Mouse (Mus musculus): ENCODE data around the gene Dpp9. TPM values are rescaled to one million over a fixed set of nuclear protein-coding genes. Genes with fewer than 3 reads are reported as not detected.

Dpp9 gene
- polyA plus RNA-seq, 1 experiment from 2014 or later: 22.4 TPM

GRCm38 (mm10) chr17:56206276-56206884 lies 12.3 kb downstream of the Dpp9 start:
- H3K27ac ChIP-seq (replicated peaks): no peak overlapping the region
- H3K4me3 ChIP-seq: no peak overlapping the region
- 72% methylated on average over 10 of the region's 10 CpGs for WGBS
- no peaks in the 10 kb centered on the region for H3K27me3 ChIP-seq (replicated peaks)
- no peak for ATAC-seq (ENCODE audit: extremely low read depth, insufficient number of reproducible peaks, low FRiP score, low TSS enrichment)
- H3K4me2 ChIP-seq: no peak overlapping the region
- H3K4me1 ChIP-seq: no peaks in the 10 kb centered on the region
- H3K9ac ChIP-seq: no peak overlapping the region
- H3K9me3 ChIP-seq: no peaks in the 10 kb centered on the region
- H3K36me3 ChIP-seq: peaks cover 100% of the 10 kb centered on the region

GRCm38 (mm10) chr17:56203729-56204128 lies 15.0 kb downstream of the Dpp9 start:
- 58% methylated on average over 3 of the region's 3 CpGs for WGBS
- Histone ChIP-seq H3K4me1 (no peaks in the 10 kb centered on the region), H3K9ac (no peak overlapping the region), H3K27me3 (replicated peaks) (no peaks in the 10 kb centered on the region), H3K9me3 (no peaks in the 10 kb centered on the region), H3K4me2 (no peak overlapping the region), H3K36me3 (peaks cover 96% of the 10 kb centered on the region), H3K27ac (replicated peaks) (no peak overlapping the region), H3K4me3 (no peak overlapping the region)
- no peak for ATAC-seq (ENCODE audit: extremely low read depth, insufficient number of reproducible peaks, low FRiP score, low TSS enrichment)

GRCm38 (mm10) chr17:56202476-56202875 lies 16.2 kb downstream of the Dpp9 start:
- H3K4me1 ChIP-seq: no peaks in the 10 kb centered on the region
- H3K4me3 ChIP-seq: no peak overlapping the region
- no peak overlapping the region for H3K27ac ChIP-seq (replicated peaks)
- H3K36me3 ChIP-seq: peaks cover 96% of the 10 kb centered on the region
- H3K9ac ChIP-seq: no peak overlapping the region
- no peak overlapping the region for H3K4me2 ChIP-seq
- no peak for ATAC-seq (ENCODE audit: extremely low read depth, insufficient number of reproducible peaks, low FRiP score, low TSS enrichment)
- WGBS: 90% methylated on average over 8 of the region's 8 CpGs
- no peaks in the 10 kb centered on the region for H3K27me3 ChIP-seq (replicated peaks)
- no peaks in the 10 kb centered on the region for H3K9me3 ChIP-seq

GRCm38 (mm10) chr17:56201642-56202041 lies 17.1 kb downstream of the Dpp9 start:
- no peaks in the 10 kb centered on the region for H3K4me1 ChIP-seq
- no peaks in the 10 kb centered on the region for H3K27me3 ChIP-seq (replicated peaks)
- no peak for ATAC-seq (ENCODE audit: extremely low read depth, insufficient number of reproducible peaks, low FRiP score, low TSS enrichment)
- H3K4me3 ChIP-seq: no peak overlapping the region
- H3K9me3 ChIP-seq: no peaks in the 10 kb centered on the region
- no peak overlapping the region for H3K4me2 ChIP-seq
- H3K36me3 ChIP-seq: peaks cover 96% of the 10 kb centered on the region
- no peak overlapping the region for H3K9ac ChIP-seq
- WGBS: 57% methylated on average over 3 of the region's 3 CpGs
- H3K27ac ChIP-seq (replicated peaks): no peak overlapping the region

- Histone ChIP-seq H3K36me3 (peaks cover 96% of the 10 kb centered on the region), H3K27ac (replicated peaks) (no peak overlapping the region), H3K4me3 (no peak overlapping the region), H3K9ac (no peak overlapping the region), H3K4me1 (no peaks in the 10 kb centered on the region), H3K9me3 (no peaks in the 10 kb centered on the region), H3K27me3 (replicated peaks) (no peaks in the 10 kb centered on the region), H3K4me2 (no peak overlapping the region)
- 84% methylated on average over 9 of the region's 9 CpGs for WGBS
- no peak for ATAC-seq (ENCODE audit: extremely low read depth, insufficient number of reproducible peaks, low FRiP score, low TSS enrichment)
Measured at GRCm38 (mm10) chr17:56200586-56200985, 18.1 kb downstream of the Dpp9 start.

GRCm38 (mm10) chr17:56196860-56197259 lies 21.8 kb downstream of the Dpp9 start:
- 75% methylated on average over 2 of the region's 2 CpGs for WGBS

DNA sequence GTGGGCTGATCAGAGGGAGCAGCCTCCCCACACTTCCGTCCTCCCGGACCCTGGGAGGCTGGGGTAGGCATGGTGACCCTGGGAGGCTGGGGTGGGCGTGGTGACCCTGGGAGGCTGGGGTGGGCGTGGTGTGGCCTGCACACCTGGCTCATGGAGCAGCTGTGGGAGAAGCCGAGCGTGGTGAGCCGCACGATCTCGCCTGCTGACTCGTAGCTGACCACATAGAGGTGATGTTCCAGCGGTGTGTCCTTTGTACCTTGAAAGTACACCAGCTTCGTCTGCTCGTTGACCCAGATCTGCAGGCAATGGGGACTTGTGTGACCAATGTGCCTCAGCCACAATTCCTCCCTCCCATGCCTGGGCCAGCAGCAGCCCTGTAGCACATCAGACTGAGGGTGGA lies 23.9 kb downstream of the Dpp9 start:
- WGBS: 89% methylated on average over 13 of the region's 13 CpGs
- Histone ChIP-seq H3K27ac (replicated peaks) (no peak overlapping the region), H3K27me3 (replicated peaks) (no peaks in the 10 kb centered on the region), H3K36me3 (peaks cover 100% of the 10 kb centered on the region), H3K4me3 (no peak overlapping the region), H3K4me2 (no peak overlapping the region), H3K9ac (no peak overlapping the region), H3K9me3 (no peaks in the 10 kb centered on the region), H3K4me1 (no peaks in the 10 kb centered on the region)
- ATAC-seq (ENCODE audit: extremely low read depth, insufficient number of reproducible peaks, low FRiP score, low TSS enrichment): no peak

More at GRCm38 (mm10) chr17:56196860-56197259, 21.8 kb downstream of the Dpp9 start:
- Histone ChIP-seq H3K36me3 (peaks cover 96% of the 10 kb centered on the region), H3K27ac (replicated peaks) (no peak overlapping the region), H3K9ac (no peak overlapping the region), H3K4me2 (no peak overlapping the region), H3K9me3 (no peaks in the 10 kb centered on the region), H3K4me1 (no peaks in the 10 kb centered on the region), H3K4me3 (no peak overlapping the region), H3K27me3 (replicated peaks) (no peaks in the 10 kb centered on the region)
- ATAC-seq (ENCODE audit: extremely low read depth, insufficient number of reproducible peaks, low FRiP score, low TSS enrichment): no peak

- Histone ChIP-seq H3K4me3 (no peak overlapping the region), H3K9me3 (no peaks in the 10 kb centered on the region), H3K36me3 (peaks cover 100% of the 10 kb centered on the region), H3K4me2 (no peak overlapping the region), H3K9ac (no peak overlapping the region), H3K4me1 (no peaks in the 10 kb centered on the region), H3K27me3 (replicated peaks) (no peaks in the 10 kb centered on the region), H3K27ac (replicated peaks) (no peak overlapping the region)
- no peak for ATAC-seq (ENCODE audit: extremely low read depth, insufficient number of reproducible peaks, low FRiP score, low TSS enrichment)
- WGBS: 82% methylated on average over 12 of the region's 12 CpGs
Measured at GRCm38 (mm10) chr17:56194357-56194756, 24.3 kb downstream of the Dpp9 start.

DNA sequence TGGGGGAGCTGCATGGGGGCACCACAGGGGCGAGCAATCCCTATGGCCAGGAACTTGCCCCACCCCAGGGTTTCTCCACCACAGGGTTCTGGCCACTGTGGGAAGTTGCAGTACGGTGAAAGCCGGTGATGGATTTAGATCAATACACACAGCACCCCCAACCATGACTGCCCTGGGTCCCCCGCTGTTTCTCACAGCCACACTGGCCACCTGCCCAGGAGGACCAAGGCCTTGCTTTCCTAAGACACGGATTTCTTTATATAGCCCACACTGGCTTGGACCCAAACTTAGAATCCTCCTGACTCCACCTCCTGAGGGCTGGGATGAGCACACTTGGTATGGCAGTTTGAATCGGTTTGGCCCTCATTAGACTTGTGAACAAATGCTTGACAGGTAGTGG lies 27.4 kb downstream of the Dpp9 start:
- no peak overlapping the region for H3K27ac ChIP-seq (replicated peaks)
- WGBS: 81% methylated on average over 6 of the region's 6 CpGs
- H3K4me2 ChIP-seq: no peak overlapping the region
- H3K4me1 ChIP-seq: peaks cover 2% of the 10 kb centered on the region
- H3K4me3 ChIP-seq: no peak overlapping the region
- H3K36me3 ChIP-seq: peaks cover 96% of the 10 kb centered on the region
- no peaks in the 10 kb centered on the region for H3K27me3 ChIP-seq (replicated peaks)
- no peak overlapping the region for H3K9ac ChIP-seq
- no peaks in the 10 kb centered on the region for H3K9me3 ChIP-seq
- ATAC-seq (ENCODE audit: extremely low read depth, insufficient number of reproducible peaks, low FRiP score, low TSS enrichment): no peak

DNA sequence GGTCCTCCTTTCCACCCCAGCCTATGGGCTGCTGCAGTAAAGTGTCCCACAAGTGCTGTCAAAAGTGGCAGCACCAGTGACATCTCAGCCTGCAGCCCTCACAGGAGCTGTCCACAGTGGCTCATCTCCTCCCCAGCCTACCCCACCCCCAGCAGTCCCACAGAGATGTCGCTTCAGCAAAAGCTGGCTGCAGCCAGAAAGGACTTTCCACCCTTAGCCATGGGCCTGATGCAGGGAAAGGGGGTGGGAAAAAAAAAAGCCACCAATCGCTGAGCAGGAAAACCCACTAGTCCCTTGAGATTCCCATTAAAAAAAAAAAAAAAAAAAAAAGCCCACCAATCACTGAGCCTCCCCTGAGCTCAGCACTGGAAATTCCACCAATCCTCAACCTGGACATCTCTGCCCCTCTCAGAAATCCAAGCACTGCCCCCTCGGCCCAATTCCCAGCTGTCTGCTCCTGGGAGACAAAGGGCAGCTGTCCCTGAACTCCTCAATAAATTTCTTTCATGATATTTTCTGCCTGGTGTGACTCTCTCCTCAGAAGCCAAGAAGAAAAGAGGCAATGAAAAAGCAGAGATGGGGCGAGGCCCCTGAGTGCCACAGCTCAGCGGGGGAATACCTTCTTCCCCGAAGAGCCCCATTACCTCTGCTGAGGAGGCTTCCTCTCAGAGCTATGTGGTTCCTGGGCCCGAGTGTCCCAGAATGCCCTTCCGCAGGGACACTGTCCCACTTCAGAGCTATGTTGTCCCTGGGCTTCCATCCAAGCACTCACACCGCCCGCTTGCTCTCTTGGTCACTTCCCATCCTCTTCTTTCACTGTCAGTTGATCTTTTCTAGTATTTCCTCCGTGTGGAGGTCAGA lies 33.2 kb downstream of the Dpp9 start:
- 40% methylated on average over 11 of the region's 11 CpGs for WGBS
- ATAC-seq (ENCODE audit: extremely low read depth, insufficient number of reproducible peaks, low FRiP score, low TSS enrichment): no peak
- Histone ChIP-seq H3K27ac (replicated peaks) (peak overlapping the region; percentile 84), H3K27me3 (replicated peaks) (no peaks in the 10 kb centered on the region), H3K9me3 (no peaks in the 10 kb centered on the region), H3K9ac (peak overlapping the region; percentile 93), H3K4me1 (peaks cover 30% of the 10 kb centered on the region), H3K36me3 (peaks cover 61% of the 10 kb centered on the region), H3K4me3 (0 out of 2 replicates have a peak overlapping the region, but pooled peaks have one; percentile 4), H3K4me2 (peak overlapping the region; percentile 95)

- Histone ChIP-seq H3K27ac (replicated peaks) (peak within 1 kb of the TSS; percentile 83), H3K4me2 (peak within 1 kb of the TSS; percentile 95), H3K4me1 (peaks cover 30% of the 10 kb centered on the region), H3K9ac (peak within 1 kb of the TSS; percentile 93), H3K9me3 (no peaks in the 10 kb centered on the region), H3K4me3 (peak within 1 kb of the TSS; percentile 83), H3K36me3 (peaks cover 61% of the 10 kb centered on the region), H3K27me3 (replicated peaks) (no peaks in the 10 kb centered on the region)
- peak; percentile 90 for ATAC-seq (ENCODE audit: extremely low read depth, insufficient number of reproducible peaks, low FRiP score, low TSS enrichment)
- WGBS: under 1% methylated on average over 47 of the region's 47 CpGs
Measured at GRCm38 (mm10) chr17:56183658-56184103, 35.0 kb downstream of the Dpp9 start, which contains the start of gene Mydgf. Gene Mydgf (minus strand): TSS chr17:56183920.

All from heart, embryonic 13.5 days (tissue).